8 mouse cellular contexts compared by ENCODE assay signal in the genomic region with DNA sequence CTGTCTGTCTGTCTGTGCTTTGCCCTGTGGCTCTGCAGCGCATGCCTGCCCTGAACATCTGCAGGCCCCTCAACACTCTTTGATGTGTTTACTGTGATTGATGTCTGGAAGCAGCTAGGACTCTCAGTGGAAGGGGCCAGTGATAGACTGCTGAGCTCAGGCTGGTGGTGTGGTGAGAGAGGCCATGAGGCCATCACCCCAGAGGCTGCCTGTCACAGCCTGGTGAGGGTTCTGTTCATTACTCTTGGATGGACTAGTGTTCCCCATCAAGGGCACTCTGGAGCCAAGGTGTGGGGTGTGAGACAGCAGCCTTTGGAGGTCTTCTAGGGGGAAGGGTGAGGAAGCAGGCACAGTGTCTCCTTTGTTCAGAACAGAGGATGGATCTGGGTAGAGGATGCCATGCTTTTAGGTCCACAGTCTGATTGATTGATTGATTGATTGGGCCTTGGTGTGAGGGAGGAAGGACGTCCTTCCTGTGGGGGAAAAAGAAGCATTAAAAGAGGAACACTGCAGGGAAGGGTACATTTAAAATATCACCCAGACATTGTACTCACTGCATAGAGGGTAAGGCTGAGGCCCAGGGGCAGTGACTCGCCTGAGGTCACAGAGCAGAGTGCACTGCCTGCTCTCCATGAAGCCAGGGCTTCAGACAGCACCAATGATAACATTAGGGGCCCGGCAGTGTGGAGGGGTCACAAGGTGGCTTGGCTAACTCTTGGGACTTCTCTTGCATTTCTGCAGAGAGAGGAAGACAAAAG. TPM values are rescaled to one million over a fixed set of nuclear protein-coding genes. Genes with fewer than 3 reads are reported as not detected.
DNase-seq lines count a peak whose midpoint lies in the region; ATAC-seq and TF ChIP-seq lines count a peak whose summit lies in the region.

No protein-coding gene starts in this region.

- H3K4me2 ChIP-seq in heart, embryonic 11.5 days, result 0 out of 2 replicates have a peak overlapping the region, but pooled peaks have one; percentile 19
- H3K4me2 ChIP-seq in forebrain, embryonic 15.5 days (replicated peaks), result no peak overlapping the region

- no peak for ATAC-seq in heart, embryonic 11.5 days (replicated peaks; ENCODE audit: insufficient number of reproducible peaks, low FRiP score, low TSS enrichment)
- no peak for ATAC-seq in forebrain, embryonic 15.5 days (replicated peaks)
- ATAC-seq in megakaryocyte-erythroid progenitor cell, adult 5-6 weeks (replicated peaks; ENCODE audit: low FRiP score, low TSS enrichment, poor library complexity, severe bottlenecking), result 0 out of 2 replicates have a peak, but pooled peaks have one; percentile 17

- H3K4me1 ChIP-seq in heart, embryonic 11.5 days (ENCODE audit: control insufficient read depth, insufficient read depth, low read length), result peaks cover 26% of the 10 kb centered on the region
- H3K4me1 ChIP-seq in E14TG2a.4 (replicated peaks; ENCODE audit: low read depth, low read length), result peaks cover 95% of the 10 kb centered on the region
- peaks cover 37% of the 10 kb centered on the region for H3K4me1 ChIP-seq in forebrain, embryonic 15.5 days

- WGBS in heart, embryonic 11.5 days (ENCODE audit: insufficient replicate concordance), result 25% methylated on average over 4 of the region's 4 CpGs
- 46% methylated on average over 4 of the region's 4 CpGs for WGBS in forebrain, embryonic 15.5 days

- peaks cover 5% of the 10 kb centered on the region for H3K36me3 ChIP-seq in heart, embryonic 11.5 days (ENCODE audit: control insufficient read depth, insufficient read depth, low read length)
- peaks cover 63% of the 10 kb centered on the region for H3K36me3 ChIP-seq in E14TG2a.4 (ENCODE audit: insufficient read depth, low read length)
- H3K36me3 ChIP-seq in forebrain, embryonic 15.5 days, result no peaks in the 10 kb centered on the region; the same call in 1 of the 2 replicates

- peak overlapping the region; percentile 43 for H3K27ac ChIP-seq in heart, embryonic 11.5 days (ENCODE audit: low read depth, low read length)
- peak overlapping the region; percentile 44 for H3K27ac ChIP-seq in forebrain, embryonic 15.5 days (replicated peaks)

- H3K9me3 ChIP-seq in heart, embryonic 11.5 days (replicated peaks; ENCODE audit: control insufficient read depth, low read length), result no peaks in the 10 kb centered on the region
- no peaks in the 10 kb centered on the region for H3K9me3 ChIP-seq in E14TG2a.4 (ENCODE audit: low read length)
- H3K9me3 ChIP-seq in forebrain, embryonic 15.5 days, result no peaks in the 10 kb centered on the region

- H3K9ac ChIP-seq in heart, embryonic 11.5 days (ENCODE audit: low read depth, low read length), result peak overlapping the region; percentile 29
- 0 out of 2 replicates have a peak overlapping the region, but pooled peaks have one; percentile 13 for H3K9ac ChIP-seq in forebrain, embryonic 15.5 days (replicated peaks)

- H3K4me3 ChIP-seq in heart, embryonic 11.5 days (ENCODE audit: low read depth, low read length), result no peak overlapping the region
- peak overlapping the region; percentile 70 for H3K4me3 ChIP-seq in E14TG2a.4 (replicated peaks; ENCODE audit: low read length)
- H3K4me3 ChIP-seq in forebrain, embryonic 15.5 days, result no peak overlapping the region

- intact Hi-C loops in heart, postnatal 14 days (cut with DNase I), result no loop called here

- no peak for TF ChIP-seq CTCF in E14TG2a.4 (conservative IDR thresholded peaks at IDR 0.05; ENCODE audit: low read length)

- no peak for DNase-seq in heart, postnatal 14 days
- no peak for DNase-seq in right cerebral cortex, adult 18-20 months
- no peak for DNase-seq in adrenal gland, adult 18-20 months (ENCODE audit: low spot score in 2 of 2)
- no peak for DNase-seq in gastrocnemius, postnatal 4 days (ENCODE audit: low spot score in 2 of 2)

- H3K27me3 ChIP-seq in heart, embryonic 11.5 days (ENCODE audit: control insufficient read depth, insufficient read depth, low read length), result no peaks in the 10 kb centered on the region
- H3K27me3 ChIP-seq in E14TG2a.4 (ENCODE audit: insufficient read depth, low read length), result no peaks in the 10 kb centered on the region
- no peaks in the 10 kb centered on the region for H3K27me3 ChIP-seq in forebrain, embryonic 15.5 days

RNA-seq across cellular contexts. Expression of a gene that starts 28.4 kb away (rescaled TPM):
- 54.7 and 63.0 TPM in 2 replicates for polyA plus RNA-seq in heart, embryonic 11.5 days (2014; fragmentation: Nextera tagmentation; extraction: Ambion mirVana)
- 100 to 1,000 TPM; 117 to 145 TPM for total RNA-seq in heart, postnatal 14 days (2021)
- 94.2 and 98.8 TPM in 2 replicates for polyA plus RNA-seq in forebrain, embryonic 15.5 days (2015; fragmentation: Nextera tagmentation; extraction: Ambion mirVana)
- total RNA-seq in megakaryocyte-erythroid progenitor cell, adult 5-6 weeks (2014; fragmentation: Nextera tagmentation), result 34.0 and 48.8 TPM in 2 replicates
- 19.8 and 21.3 TPM in 2 replicates for total RNA-seq in megakaryocyte-erythroid progenitor cell, adult 5-6 weeks (2017)
- total RNA-seq in adrenal gland, adult 18-20 months (2021), result 100 to 1,000 TPM; 209 to 474 TPM
- total RNA-seq in gastrocnemius, postnatal 4 days (2021), result 10 to 100 TPM; 53.5 to 56.9 TPM
